In the genomic region with DNA sequence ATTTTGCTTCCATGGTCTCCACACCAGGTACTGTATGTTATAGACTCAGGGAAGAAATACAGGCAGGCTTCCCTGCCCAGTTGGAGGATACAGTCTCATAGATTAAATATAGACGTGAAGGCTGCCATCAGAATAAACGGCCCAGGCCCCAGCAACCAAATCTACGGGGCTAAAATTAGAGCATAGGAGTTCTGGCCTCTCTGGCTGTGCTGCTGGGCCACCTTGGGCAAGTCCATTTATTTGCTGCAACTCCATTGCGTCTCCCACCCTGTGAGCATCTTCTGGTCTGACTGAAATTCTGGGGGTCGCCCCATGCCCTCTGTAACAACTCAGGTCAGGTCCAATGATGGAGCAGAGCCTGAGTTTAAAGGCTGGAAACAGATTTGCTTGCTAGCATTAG, we compare ENCODE assay signal across 21 mouse cellular contexts. TPM values are rescaled to one million over a fixed set of nuclear protein-coding genes. Genes with fewer than 3 reads are reported as not detected.
DNase-seq lines count a peak whose midpoint lies in the region; ATAC-seq lines count a peak whose summit lies in the region.
"Had no signal": no experiment of that assay in that cellular context is flagged by ENCODE, and none has a peak within 500 bp of the region (broad histone marks: within the 10 kb centered on the region; RNA-seq: fewer than 3 reads in every experiment).

No protein-coding gene starts in this region.

- peaks cover 37% of the 10 kb centered on the region for H3K4me1 ChIP-seq in heart, embryonic 11.5 days (ENCODE audit: control insufficient read depth, insufficient read depth, low read length)
- peaks cover 39% of the 10 kb centered on the region for H3K4me1 ChIP-seq in heart, embryonic 15.5 days (replicated peaks)
- H3K4me1 ChIP-seq: forebrain, embryonic 12.5 days; hindbrain, embryonic 13.5 days had no signal

- H3K4me3 ChIP-seq in heart, embryonic 11.5 days (ENCODE audit: low read depth, low read length), result no peak overlapping the region
- H3K4me3 ChIP-seq in heart, embryonic 15.5 days, result peak overlapping the region; percentile 58; the same call in 1 of the 2 replicates
- H3K4me3 ChIP-seq: embryonic facial prominence, embryonic 13.5 days; forebrain, embryonic 12.5 days; hindbrain, embryonic 13.5 days had no signal

- H3K27me3 ChIP-seq in heart, embryonic 11.5 days (ENCODE audit: control insufficient read depth, insufficient read depth, low read length), result no peaks in the 10 kb centered on the region
- H3K27me3 ChIP-seq in heart, embryonic 15.5 days, result no peaks in the 10 kb centered on the region
- H3K27me3 ChIP-seq: embryonic facial prominence, embryonic 13.5 days had no signal

- intact Hi-C loops in heart, postnatal 25 days (cut with DNase I), result loop anchor here (5.0 kb wide), 1 partner anchor 38 kb away; no protein-coding TSS in a partner anchor
- intact Hi-C loops in heart, postnatal 10 days (cut with DNase I), result no loop called here

- ATAC-seq in heart, embryonic 11.5 days (replicated peaks; ENCODE audit: insufficient number of reproducible peaks, low FRiP score, low TSS enrichment), result no peak
- ATAC-seq in heart, embryonic 15.5 days (replicated peaks; ENCODE audit: insufficient number of reproducible peaks, insufficient read depth, low FRiP score, low read depth), result no peak
- ATAC-seq: forebrain, embryonic 16.5 days; hindbrain, postnatal 0 days had no signal

- H3K9me3 ChIP-seq in heart, embryonic 11.5 days (replicated peaks; ENCODE audit: control insufficient read depth, low read length), result no peaks in the 10 kb centered on the region
- H3K9me3 ChIP-seq in heart, embryonic 15.5 days (replicated peaks), result no peaks in the 10 kb centered on the region
- H3K9me3 ChIP-seq: embryonic facial prominence, embryonic 13.5 days; forebrain, embryonic 12.5 days; hindbrain, embryonic 13.5 days had no signal

- no peak overlapping the region for H3K9ac ChIP-seq in heart, embryonic 11.5 days (ENCODE audit: low read depth, low read length)
- H3K9ac ChIP-seq in heart, embryonic 15.5 days, result 0 out of 2 replicates have a peak overlapping the region, but pooled peaks have one; percentile 9
- H3K9ac ChIP-seq: embryonic facial prominence, embryonic 13.5 days; forebrain, embryonic 12.5 days; hindbrain, embryonic 13.5 days had no signal

- 0 out of 2 replicates have a peak overlapping the region, but pooled peaks have one; percentile 22 for H3K27ac ChIP-seq in heart, embryonic 11.5 days (ENCODE audit: low read depth, low read length)
- H3K27ac ChIP-seq in heart, embryonic 15.5 days, result peak overlapping the region; percentile 39
- H3K27ac ChIP-seq: embryonic facial prominence, embryonic 13.5 days; forebrain, embryonic 12.5 days; hindbrain, embryonic 13.5 days; hindbrain, postnatal 0 days had no signal

- DNase-seq in heart, adult 11 months, result peak; percentile 91
- no peak for DNase-seq in heart, postnatal 25 days (ENCODE audit: low spot score)
- no peak for DNase-seq in heart, postnatal 4 days
- DNase-seq in heart, postnatal 10 days, result peak; percentile 23 to 50
- DNase-seq in frontal cortex, postnatal 36 days (ENCODE audit: low spot score in 2 of 2), result no peak
- no peak for DNase-seq in right cerebral cortex, postnatal 14 days
- DNase-seq: adrenal gland, adult 2 months; adrenal gland, postnatal 25 days; cerebellum, adult 18-20 months; cerebellum, adult 9-11 months; cerebellum, postnatal 36 days; kidney, adult 11 months had no signal

- peaks cover 11% of the 10 kb centered on the region for H3K36me3 ChIP-seq in heart, embryonic 11.5 days (ENCODE audit: control insufficient read depth, insufficient read depth, low read length)
- peaks cover 34% of the 10 kb centered on the region for H3K36me3 ChIP-seq in heart, embryonic 15.5 days
- H3K36me3 ChIP-seq: embryonic facial prominence, embryonic 13.5 days; forebrain, embryonic 12.5 days; hindbrain, embryonic 13.5 days had no signal

- peak overlapping the region; percentile 31; the same call in 1 of the 2 replicates for H3K4me2 ChIP-seq in heart, embryonic 11.5 days
- peak overlapping the region; percentile 60 for H3K4me2 ChIP-seq in heart, embryonic 15.5 days
- H3K4me2 ChIP-seq: embryonic facial prominence, embryonic 13.5 days; forebrain, embryonic 12.5 days; hindbrain, embryonic 13.5 days had no signal

- 70% methylated on average over 5 of the region's 5 CpGs for WGBS in heart, embryonic 11.5 days (ENCODE audit: insufficient replicate concordance)
- WGBS in heart, embryonic 15.5 days, result 59% methylated on average over 5 of the region's 5 CpGs

RNA-seq across cellular contexts. Expression of a gene that starts 4.2 kb away (rescaled TPM):
- 100 to 1,000 TPM; 215 to 229 TPM for total RNA-seq in heart, postnatal 25 days (2021)
- 21.6 and 22.1 TPM in 2 replicates for polyA plus RNA-seq in heart, embryonic 11.5 days (2014; fragmentation: Nextera tagmentation; extraction: Ambion mirVana)
- 100 to 1,000 TPM; 199 to 226 TPM for total RNA-seq in heart, postnatal 4 days (2021)
- 137 and 156 TPM in 2 replicates for polyA plus RNA-seq in heart, embryonic 15.5 days (2015; fragmentation: Nextera tagmentation; extraction: Ambion mirVana)
- total RNA-seq in heart, postnatal 10 days (2021), result 100 to 1,000 TPM; 238 to 242 TPM
- total RNA-seq: adrenal gland, adult 2 months; adrenal gland, postnatal 25 days; hematopoietic stem cell, adult 5-6 weeks had no signal
- polyA plus RNA-seq: intestine, embryonic 14.5 days had no signal

RNA-seq across cellular contexts. Expression of a gene that starts 23.9 kb away (rescaled TPM):
- total RNA-seq in heart, postnatal 25 days (2021), result under 1 TPM; 0.31 to 0.36 TPM
- 0.26 TPM in 1 of 2 replicates, not detected in the other for polyA plus RNA-seq in heart, embryonic 11.5 days (2014; fragmentation: Nextera tagmentation; extraction: Ambion mirVana)
- under 1 TPM; 0.29 to 0.61 TPM for total RNA-seq in heart, postnatal 4 days (2021)
- 0.18 and 0.21 TPM in 2 replicates for polyA plus RNA-seq in heart, embryonic 15.5 days (2015; fragmentation: Nextera tagmentation; extraction: Ambion mirVana)
- under 1 TPM; 0.12 to 0.69 TPM for total RNA-seq in heart, postnatal 10 days (2021)
- total RNA-seq: hematopoietic stem cell, adult 5-6 weeks; hindbrain, postnatal 0 days had no signal
- polyA plus RNA-seq: forebrain, embryonic 12.5 days; hindbrain, embryonic 13.5 days had no signal

RNA-seq across cellular contexts. Expression of a gene that starts 31.4 kb away (rescaled TPM):
- 1 to 10 TPM; 5.8 to 8.4 TPM for total RNA-seq in heart, postnatal 25 days (2021)
- 13.7 and 16.3 TPM in 2 replicates for polyA plus RNA-seq in heart, embryonic 11.5 days (2014; fragmentation: Nextera tagmentation; extraction: Ambion mirVana)
- total RNA-seq in heart, postnatal 4 days (2021), result 10 to 100 TPM; 11.8 to 12.2 TPM
- polyA plus RNA-seq in heart, embryonic 15.5 days (2015; fragmentation: Nextera tagmentation; extraction: Ambion mirVana), result 11.3 and 14.3 TPM in 2 replicates
- 10 to 100 TPM in 1 of 2 experiments, 1 to 10 TPM in 1; 7.5 to 10.3 TPM for total RNA-seq in heart, postnatal 10 days (2021)

Comparison
In these comparisons a context has a peak if more than half of its experiments do, and no peak if none do; other contexts are left out.
1. DNase-seq: peak in heart, adult 11 months (single experiment) and heart, postnatal 10 days (2 of 2); none in heart, postnatal 25 days (single experiment), heart, postnatal 4 days (single experiment), frontal cortex, postnatal 36 days (0 of 2) and right cerebral cortex, postnatal 14 days (single experiment).